Mouse (Mus musculus): ENCODE data around the gene Tmem234.

- TF ChIP-seq CTCF (IDR thresholded peaks at IDR 0.05; ENCODE audit: borderline replicate concordance, insufficient read depth, low read depth, low read length) (peak; percentile 62), POLR2A (IDR thresholded peaks at IDR 0.05; ENCODE audit: borderline replicate concordance, insufficient read depth, low read length) (no peak)
Measured at GRCm38 (mm10) chr4:129671491-129672082, 71.1 kb downstream of the Tmem234 start.

All from cerebellum, adult 2 months (tissue).